Mouse (Mus musculus) midbrain, embryonic 15.5 days (tissue): Measurements from ENCODE around the gene Arhgap18. TPM values are rescaled to one million over a fixed set of nuclear protein-coding genes. Genes with fewer than 3 reads are reported as not detected.

Experiments used
- ATAC-seq: fragments of 200-750 bp; cut with Nextera tagmentation; replicated peaks from 2 replicates; pipeline ENCODE4 v1.8.0; 2017; ENCODE audit warnings: moderate TSS enrichment
- H3K27ac ChIP-seq: fragments of 300-500 bp; sonication (generic); 2 replicates; pipeline ENCODE4 v1.5.1; 2015; ENCODE audit warnings: mild to moderate bottlenecking, inconsistent platforms
- H3K27me3 ChIP-seq: fragments of 300-500 bp; sonication (generic); replicated peaks from 2 replicates; pipeline ENCODE4 v1.6.1; 2015; ENCODE audit warnings: inconsistent platforms
- H3K36me3 ChIP-seq: fragments of 300-500 bp; sonication (generic); replicated peaks from 2 replicates; pipeline ENCODE4 v1.6.1; 2015; ENCODE audit warnings: inconsistent platforms
- H3K4me1 ChIP-seq: fragments of 300-500 bp; sonication (generic); 2 replicates; pipeline ENCODE4 v1.6.1; 2015; ENCODE audit warnings: inconsistent platforms
- H3K4me2 ChIP-seq: fragments of 300-500 bp; sonication (generic); 2 replicates; pipeline ENCODE4 v1.6.1; 2015; ENCODE audit warnings: inconsistent platforms, mild to moderate bottlenecking, moderate library complexity
- H3K4me3 ChIP-seq: fragments of 300-500 bp; sonication (generic); 2 replicates; pipeline ENCODE4 v1.5.1; 2015; ENCODE audit warnings: mild to moderate bottlenecking, inconsistent platforms
- H3K9ac ChIP-seq: fragments of 300-500 bp; sonication (generic); 2 replicates; pipeline ENCODE4 v1.6.1; 2015; ENCODE audit warnings: mild to moderate bottlenecking, inconsistent platforms
- H3K9me3 ChIP-seq: fragments of 300-500 bp; sonication (generic); 2 replicates; pipeline ENCODE4 v1.6.1; 2016; ENCODE audit warnings: inconsistent platforms
- WGBS: fragments of 180-500 bp; shearing (Covaris S2); methylation state at CpG from one replicate; pipeline ENCODE4 v1.1.7; 2015; ENCODE audit warnings: mixed read lengths; 5-methylcytosine and 5-hydroxymethylcytosine counted together
- polyA plus RNA-seq: library from polyadenylated mRNA; unstranded; fragments of >200 nt; fragmentation: Nextera tagmentation; extraction: Ambion mirVana; gene quantifications from 2 replicates; pipeline ENCODE4 v1.2.1, GENCODE M21; 2015

Gene Arhgap18
- polyA plus RNA-seq, result 15.1 and 20.4 TPM in 2 replicates

- peak; percentile 82 for ATAC-seq
- H3K4me2 ChIP-seq, result peak within 1 kb of the TSS; percentile 34
- no peaks in the 10 kb centered on the region for H3K9me3 ChIP-seq
- H3K27me3 ChIP-seq, result no peaks in the 10 kb centered on the region
- peak within 1 kb of the TSS; percentile 6; the same call in 1 of the 2 replicates for H3K4me3 ChIP-seq
- peaks cover 7% of the 10 kb centered on the region; the same call in 1 of the 2 replicates for H3K4me1 ChIP-seq
- H3K27ac ChIP-seq, result peak within 1 kb of the TSS; percentile 76
- H3K9ac ChIP-seq, result peak within 1 kb of the TSS; percentile 32; the same call in 1 of the 2 replicates
- WGBS, result 63% methylated on average over 11 of the region's 11 CpGs
- H3K36me3 ChIP-seq, result no peaks in the 10 kb centered on the region
These were observed at the start of gene Arhgap18 for GRCm38 (mm10) chr10:26752929-26753567. Arhgap18 (plus strand) TSS chr10:26753421.

GRCm38 (mm10) chr10:26710458-26711011 is 42.7 kb upstream of the Arhgap18 start:
- Histone ChIP-seq H3K9me3 (no peaks in the 10 kb centered on the region), H3K4me3 (no peak overlapping the region), H3K36me3 (no peaks in the 10 kb centered on the region), H3K4me2 (no peak overlapping the region), H3K27ac (no peak overlapping the region), H3K4me1 (no peaks in the 10 kb centered on the region), H3K9ac (no peak overlapping the region), H3K27me3 (no peaks in the 10 kb centered on the region)
- 92% methylated on average over 7 of the region's 7 CpGs for WGBS
- ATAC-seq, result peak; percentile 66

- 3% methylated on average over 3 of the region's 3 CpGs for WGBS
- Histone ChIP-seq H3K4me2 (no peak overlapping the region), H3K9me3 (no peaks in the 10 kb centered on the region), H3K27me3 (no peaks in the 10 kb centered on the region), H3K4me3 (no peak overlapping the region), H3K36me3 (no peaks in the 10 kb centered on the region), H3K4me1 (no peaks in the 10 kb centered on the region), H3K9ac (no peak overlapping the region), H3K27ac (no peak overlapping the region)
- ATAC-seq, result peak; percentile 41; the same call in 1 of the 2 replicates
These were observed 42.2 kb upstream of the Arhgap18 start for GRCm38 (mm10) chr10:26711068-26711467.

- 54% methylated on average over 3 of the region's 3 CpGs for WGBS
- Histone ChIP-seq H3K9ac (no peak overlapping the region), H3K36me3 (no peaks in the 10 kb centered on the region), H3K9me3 (no peaks in the 10 kb centered on the region), H3K27me3 (no peaks in the 10 kb centered on the region), H3K4me2 (no peak overlapping the region), H3K4me3 (no peak overlapping the region), H3K27ac (no peak overlapping the region), H3K4me1 (no peaks in the 10 kb centered on the region)
- no peak for ATAC-seq
These were observed 39.2 kb upstream of the Arhgap18 start for GRCm38 (mm10) chr10:26713986-26714385.

- 91% methylated on average over 2 of the region's 2 CpGs for WGBS
- Histone ChIP-seq H3K4me3 (no peak overlapping the region), H3K27ac (no peak overlapping the region), H3K9ac (no peak overlapping the region), H3K4me2 (no peak overlapping the region), H3K9me3 (peaks cover 3% of the 10 kb centered on the region; the same call in 1 of the 2 replicates), H3K4me1 (no peaks in the 10 kb centered on the region), H3K36me3 (no peaks in the 10 kb centered on the region), H3K27me3 (no peaks in the 10 kb centered on the region)
- no peak for ATAC-seq
These were observed 28.5 kb upstream of the Arhgap18 start for GRCm38 (mm10) chr10:26724704-26725103.

GRCm38 (mm10) chr10:26725255-26725654 is 28.0 kb upstream of the Arhgap18 start:
- Histone ChIP-seq H3K4me1 (no peaks in the 10 kb centered on the region), H3K4me3 (no peak overlapping the region), H3K27me3 (no peaks in the 10 kb centered on the region), H3K4me2 (no peak overlapping the region), H3K9me3 (peaks cover 3% of the 10 kb centered on the region; the same call in 1 of the 2 replicates), H3K27ac (no peak overlapping the region), H3K9ac (no peak overlapping the region), H3K36me3 (no peaks in the 10 kb centered on the region)
- WGBS, result 93% methylated on average over 3 of the region's 3 CpGs
- no peak for ATAC-seq

GRCm38 (mm10) chr10:26750827-26751226 is 2.4 kb upstream of the Arhgap18 start:
- H3K9me3 ChIP-seq, result no peaks in the 10 kb centered on the region
- H3K36me3 ChIP-seq, result no peaks in the 10 kb centered on the region
- no peak for ATAC-seq
- H3K27me3 ChIP-seq, result no peaks in the 10 kb centered on the region
- no peak overlapping the region for H3K4me3 ChIP-seq
- peaks cover 7% of the 10 kb centered on the region; the same call in 1 of the 2 replicates for H3K4me1 ChIP-seq
- H3K27ac ChIP-seq, result no peak overlapping the region
- H3K4me2 ChIP-seq, result no peak overlapping the region
- 78% methylated on average over 3 of the region's 3 CpGs for WGBS
- no peak overlapping the region for H3K9ac ChIP-seq

- WGBS, result 34% methylated on average over 16 of the region's 16 CpGs
- no peaks in the 10 kb centered on the region for H3K9me3 ChIP-seq
- peak overlapping the region; percentile 76 for H3K27ac ChIP-seq
- H3K27me3 ChIP-seq, result no peaks in the 10 kb centered on the region
- H3K4me1 ChIP-seq, result peaks cover 7% of the 10 kb centered on the region; the same call in 1 of the 2 replicates
- ATAC-seq, result peak; percentile 82
- peak overlapping the region; percentile 32; the same call in 1 of the 2 replicates for H3K9ac ChIP-seq
- no peaks in the 10 kb centered on the region for H3K36me3 ChIP-seq
- H3K4me2 ChIP-seq, result peak overlapping the region; percentile 34
- peak overlapping the region; percentile 6; the same call in 1 of the 2 replicates for H3K4me3 ChIP-seq
These were observed 925 bp upstream of the Arhgap18 start for GRCm38 (mm10) chr10:26752064-26752928.

GRCm38 (mm10) chr10:26754006-26754405 is 785 bp downstream of the Arhgap18 start:
- 80% methylated on average over 6 of the region's 6 CpGs for WGBS
- ATAC-seq, result no peak

GRCm38 (mm10) chr10:26757231-26757630 is 4.0 kb downstream of the Arhgap18 start:
- no peak overlapping the region for H3K27ac ChIP-seq
- no peak overlapping the region for H3K9ac ChIP-seq
- H3K36me3 ChIP-seq, result no peaks in the 10 kb centered on the region
- H3K9me3 ChIP-seq, result no peaks in the 10 kb centered on the region
- WGBS, result 97% methylated on average over 2 of the region's 2 CpGs
- H3K4me2 ChIP-seq, result no peak overlapping the region
- H3K4me3 ChIP-seq, result no peak overlapping the region
- H3K4me1 ChIP-seq, result peaks cover 13% of the 10 kb centered on the region
- ATAC-seq, result no peak
- no peaks in the 10 kb centered on the region for H3K27me3 ChIP-seq

More at GRCm38 (mm10) chr10:26754006-26754405, 785 bp downstream of the Arhgap18 start:
- no peak overlapping the region for H3K27ac ChIP-seq
- no peak overlapping the region for H3K9ac ChIP-seq
- no peak overlapping the region for H3K4me2 ChIP-seq
- H3K4me1 ChIP-seq, result peaks cover 8% of the 10 kb centered on the region
- H3K9me3 ChIP-seq, result no peaks in the 10 kb centered on the region
- H3K36me3 ChIP-seq, result no peaks in the 10 kb centered on the region
- no peak overlapping the region for H3K4me3 ChIP-seq
- H3K27me3 ChIP-seq, result no peaks in the 10 kb centered on the region

GRCm38 (mm10) chr10:26759469-26759868 is 6.2 kb downstream of the Arhgap18 start:
- H3K27me3 ChIP-seq, result no peaks in the 10 kb centered on the region
- H3K36me3 ChIP-seq, result no peaks in the 10 kb centered on the region
- H3K4me1 ChIP-seq, result peaks cover 7% of the 10 kb centered on the region; the same call in 1 of the 2 replicates
- WGBS, result 43% methylated on average over 6 of the region's 6 CpGs
- no peak overlapping the region for H3K4me3 ChIP-seq
- ATAC-seq, result peak; percentile 59
- H3K4me2 ChIP-seq, result no peak overlapping the region
- H3K9ac ChIP-seq, result no peak overlapping the region
- no peaks in the 10 kb centered on the region for H3K9me3 ChIP-seq
- H3K27ac ChIP-seq, result 0 out of 2 replicates have a peak overlapping the region, but pooled peaks have one; percentile 45

GRCm38 (mm10) chr10:26761103-26761502 is 7.9 kb downstream of the Arhgap18 start:
- no peak overlapping the region for H3K9ac ChIP-seq
- no peaks in the 10 kb centered on the region for H3K36me3 ChIP-seq
- 93% methylated on average over 4 of the region's 4 CpGs for WGBS
- H3K4me1 ChIP-seq, result peaks cover 7% of the 10 kb centered on the region; the same call in 1 of the 2 replicates
- no peaks in the 10 kb centered on the region for H3K27me3 ChIP-seq
- ATAC-seq, result no peak
- no peak overlapping the region for H3K4me2 ChIP-seq
- no peaks in the 10 kb centered on the region for H3K9me3 ChIP-seq
- no peak overlapping the region for H3K27ac ChIP-seq
- no peak overlapping the region for H3K4me3 ChIP-seq
